Mouse (Mus musculus) myocyte (in vitro differentiated cells): ENCODE data around the gene Txndc15. TPM values are rescaled to one million over a fixed set of nuclear protein-coding genes. Genes with fewer than 3 reads are reported as not detected.

Experiments used
- H3K27me3 ChIP-seq: one replicate; pipeline ENCODE4 v1.6.1; 2011; ENCODE audit not compliant: control insufficient read depth, insufficient read depth, insufficient read length
- H3K36me3 ChIP-seq: one replicate; pipeline ENCODE4 v1.6.1; 2011; ENCODE audit not compliant: control insufficient read depth, insufficient read depth
- H3K4me2 ChIP-seq: one replicate; pipeline ENCODE4 v1.6.1; 2011; ENCODE audit warnings: low read depth, control low read depth
- H3K4me3 ChIP-seq: one replicate; pipeline ENCODE4 v1.5.1; 2011; ENCODE audit warnings: mild to moderate bottlenecking, control low read depth, moderate library complexity
- H3K79me2 ChIP-seq: one replicate; pipeline ENCODE4 v1.6.1; 2011; ENCODE audit not compliant: control insufficient read depth, insufficient read depth
- H3ac ChIP-seq: one replicate; pipeline ENCODE4 v1.6.1; 2011; ENCODE audit not compliant: control insufficient read depth, insufficient read length
- CEBPB ChIP-seq: IDR thresholded peaks from 2 replicates; pipeline ENCODE4 v1.6.1; 2011; ENCODE audit warnings: mild to moderate bottlenecking, moderate library complexity; ENCODE audit not compliant: poor library complexity, insufficient read depth, severe bottlenecking
- E2F4 ChIP-seq: IDR thresholded peaks from one replicate; pipeline ENCODE4 v1.6.1; 2011; ENCODE audit warnings: mild to moderate bottlenecking, control low read depth, moderate library complexity; ENCODE audit not compliant: insufficient read depth
- MAX ChIP-seq: IDR thresholded peaks from one replicate; pipeline ENCODE4 v1.6.1; 2011; ENCODE audit warnings: low read depth, mild to moderate bottlenecking, control low read depth
- MYOD1 ChIP-seq, 3 experiments: IDR thresholded peaks; one replicate each; pipeline ENCODE4 v1.6.1; 2011; ENCODE audit warnings: control low read depth in 2 of 3, low read depth in 2 of 3, mild to moderate bottlenecking in 2 of 3, moderate library complexity in 1 of 3; ENCODE audit not compliant: insufficient read length in 2 of 3, control insufficient read depth in 1 of 3
- MYOG ChIP-seq, 3 experiments: IDR thresholded peaks; one replicate each; pipeline ENCODE4 v1.6.1; 2011; ENCODE audit warnings: control low read depth in 2 of 3, low read depth in 2 of 3, mild to moderate bottlenecking in 2 of 3; ENCODE audit not compliant: insufficient read length in 2 of 3, control insufficient read depth in 1 of 3, insufficient read depth in 1 of 3
- POLR2A ChIP-seq: IDR thresholded peaks from one replicate; pipeline ENCODE4 v1.6.1; 2011; ENCODE audit warnings: low read depth, mild to moderate bottlenecking, control low read depth, moderate library complexity; ENCODE audit not compliant: insufficient read length
- POLR2AphosphoS2 ChIP-seq: IDR thresholded peaks from one replicate; pipeline ENCODE4 v1.6.1; 2011; ENCODE audit warnings: low read depth, control low read depth; ENCODE audit not compliant: insufficient read length
- REST ChIP-seq: IDR thresholded peaks from one replicate; pipeline ENCODE4 v1.6.1; 2011; ENCODE audit warnings: mild to moderate bottlenecking, control low read depth, moderate library complexity; ENCODE audit not compliant: insufficient read depth, insufficient read length
- SRF ChIP-seq: IDR thresholded peaks from one replicate; pipeline ENCODE4 v1.6.1; 2011; ENCODE audit warnings: low read depth; ENCODE audit not compliant: control insufficient read depth, insufficient read length
- TCF12 ChIP-seq: IDR thresholded peaks from one replicate; pipeline ENCODE4 v1.6.1; 2011; ENCODE audit warnings: mild to moderate bottlenecking, control low read depth; ENCODE audit not compliant: poor library complexity, insufficient read depth, severe bottlenecking
- TCF3 ChIP-seq: IDR thresholded peaks from one replicate; pipeline ENCODE4 v1.6.1; 2011; ENCODE audit warnings: low read depth, control low read depth; ENCODE audit not compliant: insufficient read length
- USF1 ChIP-seq: IDR thresholded peaks from one replicate; pipeline ENCODE4 v1.6.1; 2011; ENCODE audit warnings: low read depth, mild to moderate bottlenecking, control low read depth, moderate library complexity
- polyA plus RNA-seq: library from polyadenylated mRNA; unstranded; fragments of >200 nt; fragmentation: generic; extraction: Trizol; gene quantifications from one replicate; pipeline ENCODE4 v1.2.1, GENCODE M21; 2012; ENCODE audit warnings: missing spikeins

Gene Txndc15
- polyA plus RNA-seq, 1 experiment, result 41.7 TPM

DNA sequence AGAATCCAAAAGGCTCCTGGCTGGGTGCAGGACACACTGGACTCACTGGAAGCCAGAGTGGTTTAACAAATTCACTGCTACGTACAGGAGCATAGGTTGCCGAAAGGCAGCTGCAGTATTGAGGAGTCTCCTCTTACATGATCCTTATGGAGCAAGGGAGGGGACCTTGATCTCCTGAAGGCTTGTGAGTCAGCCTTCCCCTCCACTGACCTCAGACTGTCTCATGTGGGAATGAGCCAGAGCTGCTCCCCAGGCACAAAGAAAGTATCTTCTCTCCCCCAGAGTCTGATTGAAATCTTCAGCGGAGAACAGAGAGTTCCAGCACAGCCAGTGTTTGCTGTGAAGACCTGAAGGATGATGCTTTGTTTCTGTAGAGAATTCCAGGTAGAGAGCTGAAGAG is 30.9 kb upstream of the Txndc15 start:
- TF ChIP-seq TCF3, result no peak
- TF ChIP-seq USF1, result no peak
- TF ChIP-seq TCF12, result no peak
- TF ChIP-seq CEBPB, result no peak
- no peak for TF ChIP-seq REST
- TF ChIP-seq MYOG (IDR thresholded peaks at IDR 0.05; ENCODE audit: control insufficient read depth in 1 of 3, insufficient read depth in 1 of 3, insufficient read length in 2 of 3, low read depth in 2 of 3), result no peak
- no peak for TF ChIP-seq MYOD1 (IDR thresholded peaks at IDR 0.05; ENCODE audit: control insufficient read depth in 1 of 3, insufficient read length in 2 of 3, low read depth in 2 of 3)
- no peak for TF ChIP-seq SRF
- TF ChIP-seq MAX, result no peak
- TF ChIP-seq E2F4, result no peak
- TF ChIP-seq POLR2A, result no peak
- no peaks in the 10 kb centered on the region for H3K27me3 ChIP-seq
- no peak overlapping the region for H3K4me2 ChIP-seq
- no peak overlapping the region for H3K4me3 ChIP-seq
- H3K36me3 ChIP-seq, result peaks cover 16% of the 10 kb centered on the region
- no peak overlapping the region for H3ac ChIP-seq
- no peaks in the 10 kb centered on the region for H3K79me2 ChIP-seq

GRCm38 (mm10) chr13:55686107-55686633 is 28.3 kb upstream of the Txndc15 start:
- no peaks in the 10 kb centered on the region for H3K27me3 ChIP-seq
- H3K4me3 ChIP-seq, result no peak overlapping the region
- TF ChIP-seq SRF (no peak), USF1 (no peak), POLR2A (no peak), TCF12 (no peak), MYOD1 (IDR thresholded peaks at IDR 0.05; ENCODE audit: control insufficient read depth in 1 of 3, insufficient read length in 2 of 3, low read depth in 2 of 3) (no peak), CEBPB (no peak), MAX (no peak), TCF3 (no peak), POLR2AphosphoS2 (no peak), MYOG (IDR thresholded peaks at IDR 0.05; ENCODE audit: control insufficient read depth in 1 of 3, insufficient read depth in 1 of 3, insufficient read length in 2 of 3, low read depth in 2 of 3) (no peak), E2F4 (no peak), REST (no peak)
- H3K4me2 ChIP-seq, result no peak overlapping the region
- H3K36me3 ChIP-seq, result peaks cover 4% of the 10 kb centered on the region
- no peaks in the 10 kb centered on the region for H3K79me2 ChIP-seq
- no peak overlapping the region for H3ac ChIP-seq

DNA sequence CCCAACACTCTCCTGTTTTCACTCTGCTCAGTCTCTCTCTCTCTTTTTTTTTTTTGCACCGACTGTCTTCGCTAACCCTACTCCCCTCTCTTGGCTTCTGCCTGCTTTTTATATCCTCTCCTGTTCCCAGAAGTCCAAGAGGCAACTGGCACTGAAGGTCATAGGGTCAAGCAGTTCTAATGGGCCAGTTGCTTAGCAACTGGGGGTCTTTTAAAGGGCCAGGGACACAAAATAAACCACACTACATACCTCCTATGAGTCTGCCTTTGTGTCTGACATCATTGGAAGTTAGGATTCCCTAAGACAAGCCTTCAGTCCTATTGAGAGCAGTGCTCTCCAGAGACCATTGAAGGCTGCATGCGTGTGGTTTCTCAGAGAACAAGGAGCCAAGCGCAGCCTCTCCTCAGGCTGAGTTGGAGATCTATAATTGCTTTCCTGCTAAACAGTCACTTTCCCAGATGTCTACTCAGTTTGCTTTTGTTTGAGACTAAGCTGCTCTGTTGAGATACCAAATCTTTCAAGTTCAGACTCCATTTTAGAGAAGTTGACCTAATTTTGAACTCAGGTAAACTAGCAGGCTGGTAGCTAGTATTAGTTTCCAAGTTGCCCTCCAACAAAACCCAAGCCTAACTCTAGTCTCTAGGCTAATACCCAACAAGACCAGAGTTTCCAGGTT is 26.4 kb upstream of the Txndc15 start:
- H3K79me2 ChIP-seq, result no peaks in the 10 kb centered on the region
- H3K4me2 ChIP-seq, result no peak overlapping the region
- TF ChIP-seq MYOG (IDR thresholded peaks at IDR 0.05; ENCODE audit: control insufficient read depth in 1 of 3, insufficient read depth in 1 of 3, insufficient read length in 2 of 3, low read depth in 2 of 3) (no peak), SRF (no peak), E2F4 (no peak), MAX (no peak), MYOD1 (IDR thresholded peaks at IDR 0.05; ENCODE audit: control insufficient read depth in 1 of 3, insufficient read length in 2 of 3, low read depth in 2 of 3) (no peak), POLR2AphosphoS2 (no peak), POLR2A (no peak), TCF12 (no peak), TCF3 (no peak)
- no peak overlapping the region for H3ac ChIP-seq
- no peak overlapping the region for H3K4me3 ChIP-seq
- no peaks in the 10 kb centered on the region for H3K36me3 ChIP-seq
- no peaks in the 10 kb centered on the region for H3K27me3 ChIP-seq

DNA sequence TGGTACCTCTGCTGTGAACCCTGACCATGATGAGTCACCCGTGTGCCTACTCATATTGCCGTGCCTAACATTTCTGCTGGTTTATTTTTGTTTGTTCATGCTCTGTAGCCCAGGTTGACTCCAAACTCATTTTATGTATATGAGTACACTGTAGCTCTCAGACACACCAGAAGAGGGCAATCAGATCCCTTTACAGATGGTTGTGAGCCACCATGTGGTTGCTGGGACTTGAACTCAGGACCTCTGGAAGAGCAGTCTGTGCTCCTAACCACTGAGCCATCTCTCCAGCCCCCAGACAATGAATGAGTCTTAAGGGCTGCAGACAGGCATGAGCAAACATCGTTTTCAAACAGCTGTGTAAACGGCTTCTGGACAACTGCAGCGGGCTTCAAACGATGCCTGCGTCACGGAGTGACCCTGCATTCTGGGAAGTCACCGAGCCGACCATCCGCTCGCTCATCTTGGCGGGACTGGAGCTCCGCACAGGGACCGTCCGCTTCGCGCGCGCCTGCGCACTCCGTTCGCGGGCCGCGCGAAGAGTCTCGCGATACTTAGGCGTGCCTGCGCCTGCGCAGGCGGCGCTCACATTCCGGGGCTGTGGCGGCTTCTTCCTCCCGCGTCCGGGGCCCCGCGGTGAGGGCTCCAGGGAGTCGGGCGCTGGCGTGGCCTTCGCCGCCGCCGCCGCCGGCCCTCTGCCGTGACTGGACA is 21.8 kb upstream of the Txndc15 start, which contains the start of gene B230219D22Rik:
Gene B230219D22Rik, plus strand, starts transcription at position 590 of the 708 bp plus-strand sequence.
- Histone ChIP-seq H3K4me2 (peak within 1 kb of the TSS; percentile 93), H3ac (peak within 1 kb of the TSS; percentile 83), H3K4me3 (peak within 1 kb of the TSS; percentile 52), H3K36me3 (no peaks in the 10 kb centered on the region), H3K79me2 (peaks cover 44% of the 10 kb centered on the region), H3K27me3 (no peaks in the 10 kb centered on the region)
- TF ChIP-seq SRF (peak; percentile 57), MYOG (IDR thresholded peaks at IDR 0.05; ENCODE audit: control insufficient read depth in 1 of 3, insufficient read depth in 1 of 3, insufficient read length in 2 of 3, low read depth in 2 of 3) (peak in 1 of 3 experiments; percentile 64), CEBPB (no peak), POLR2A (peak; percentile 96), MYOD1 (IDR thresholded peaks at IDR 0.05; ENCODE audit: control insufficient read depth in 1 of 3, insufficient read length in 2 of 3, low read depth in 2 of 3) (peak in 2 of 3 experiments; percentile 54 to 67), E2F4 (peak; percentile 75), POLR2AphosphoS2 (peak; percentile 98), REST (peak; percentile 30), TCF12 (no peak)
